Mouse (Mus musculus) CH12.LX (cell line): ENCODE measurements around the gene Hk2.

Source experiments
- CTCF ChIP-seq, 2 experiments: IDR thresholded peaks in 1 of 2; conservative IDR thresholded peaks in 1 of 2; 2 replicates each; pipeline ENCODE4 v1.5.1; 2011 to 2012; ENCODE audit warnings: low read depth in 2 of 2, low read length in 2 of 2, improper control_type of control experiment in 1 of 2, inconsistent platforms in 1 of 2, mild to moderate bottlenecking in 1 of 2, moderate library complexity in 1 of 2
- E2F4 ChIP-seq: IDR thresholded peaks from 2 replicates; pipeline ENCODE4 v1.6.1; 2011; ENCODE audit warnings: low read depth, low read length, improper control_type of control experiment; ENCODE audit not compliant: insufficient replicate concordance
- GABPA ChIP-seq: IDR thresholded peaks from 2 replicates; pipeline ENCODE4 v1.6.1; 2012; ENCODE audit warnings: low read depth, low read length, improper control_type of control experiment, inconsistent platforms; ENCODE audit not compliant: insufficient replicate concordance
- MAX ChIP-seq: IDR thresholded peaks from 2 replicates; pipeline ENCODE4 v1.6.1; 2011; ENCODE audit warnings: low read length, improper control_type of control experiment
- RAD21 ChIP-seq: IDR thresholded peaks from 2 replicates; pipeline ENCODE4 v1.6.1; 2011; ENCODE audit warnings: low read depth, mild to moderate bottlenecking, low read length, improper control_type of control experiment, moderate library complexity

DNA sequence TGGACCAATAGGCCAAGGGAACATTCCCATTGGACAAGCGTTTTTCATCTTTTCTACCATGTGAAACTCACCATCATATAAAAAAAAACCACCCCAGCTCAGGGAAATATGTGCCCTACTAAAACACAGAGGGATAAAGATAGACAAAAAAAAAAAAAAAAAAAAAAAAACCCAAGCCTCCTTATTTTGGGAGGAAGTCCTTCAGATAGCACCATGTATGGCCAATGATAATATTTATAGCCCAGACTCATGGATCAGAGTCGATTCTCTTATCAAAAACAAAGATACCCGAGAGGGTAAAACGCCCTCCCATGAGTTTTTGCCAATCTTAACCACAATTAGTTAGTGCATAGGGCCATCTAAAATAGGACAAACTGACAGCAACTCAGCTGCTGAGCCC lies 84.8 kb downstream of the Hk2 start:
- no peak for TF ChIP-seq CTCF (conservative IDR thresholded peaks at IDR 0.05 in 1 of 2, IDR thresholded peaks at IDR 0.05 in 1 of 2; ENCODE audit: low read depth in 2 of 2, low read length in 2 of 2)
- TF ChIP-seq E2F4: no peak
- no peak for TF ChIP-seq RAD21
- TF ChIP-seq GABPA: no peak
- no peak for TF ChIP-seq MAX
